Mouse (Mus musculus) liver, embryonic 14.5 days (tissue): Measurements from ENCODE around the gene Maats1. TPM values are rescaled to one million over a fixed set of nuclear protein-coding genes. Genes with fewer than 3 reads are reported as not detected.

Experiments used
- ATAC-seq: fragments of 200-750 bp; cut with Nextera tagmentation; 2 replicates; pipeline ENCODE4 v1.8.0; 2017; ENCODE audit warnings: moderate number of reproducible peaks, mild to moderate bottlenecking, moderate library complexity; ENCODE audit not compliant: insufficient read depth
- DNase-seq, 3 experiments: peaks; one replicate each; pipeline ENCODE4 v3.0.0-alpha.2; 2012 to 2013; ENCODE audit warnings: low read depth in 3 of 3, low spot score in 3 of 3
- H3K27ac ChIP-seq: fragments of 300-500 bp; sonication (generic); 2 replicates; pipeline ENCODE4 v1.5.1; 2014; ENCODE audit warnings: moderate library complexity, mild to moderate bottlenecking, control low read depth, inconsistent platforms
- H3K27me3 ChIP-seq: fragments of 300-500 bp; sonication (generic); 2 replicates; pipeline ENCODE4 v1.6.1; 2014; ENCODE audit warnings: mild to moderate bottlenecking, low read length, moderate library complexity; ENCODE audit not compliant: control insufficient read depth, insufficient read depth
- H3K36me3 ChIP-seq: fragments of 300-500 bp; sonication (generic); replicated peaks from 2 replicates; pipeline ENCODE4 v1.6.1; 2014; ENCODE audit warnings: low read depth; ENCODE audit not compliant: control insufficient read depth, insufficient read depth
- H3K4me1 ChIP-seq, 2 experiments: fragments of 200-500 bp in 1 of 2; fragments of 300-500 bp in 1 of 2; sonication (generic) in 1 of 2; replicated peaks; 2 replicates each; pipeline ENCODE4 v1.6.1; 2012 to 2014; ENCODE audit warnings: antibody characterized with exemption in 1 of 2, inconsistent platforms in 1 of 2, low read length in 1 of 2; ENCODE audit not compliant: control insufficient read depth in 2 of 2, insufficient read depth in 2 of 2
- H3K4me2 ChIP-seq: fragments of 300-500 bp; sonication (generic); 2 replicates; pipeline ENCODE4 v1.6.1; 2014; ENCODE audit warnings: low read depth, mild to moderate bottlenecking, control low read depth, moderate library complexity
- H3K4me3 ChIP-seq, 2 experiments: fragments of 200-500 bp in 1 of 2; fragments of 300-500 bp in 1 of 2; sonication (generic) in 1 of 2; 2 replicates each; pipeline ENCODE4 v1.5.1; 2012 to 2014; ENCODE audit warnings: low read depth in 2 of 2, low read length in 2 of 2, mild to moderate bottlenecking in 2 of 2, control low read depth in 1 of 2, inconsistent platforms in 1 of 2, moderate library complexity in 1 of 2; ENCODE audit not compliant: insufficient read depth in 1 of 2
- H3K9ac ChIP-seq: fragments of 300-500 bp; sonication (generic); replicated peaks from 2 replicates; pipeline ENCODE4 v1.6.1; 2014; ENCODE audit warnings: mild to moderate bottlenecking, control low read depth, moderate library complexity
- H3K9me3 ChIP-seq: fragments of 300-500 bp; sonication (generic); 2 replicates; pipeline ENCODE4 v1.6.1; 2016; ENCODE audit warnings: low read length, mixed read lengths; ENCODE audit not compliant: control insufficient read depth
- CTCF ChIP-seq: IDR thresholded peaks from 2 replicates; pipeline ENCODE4 v1.5.1; 2016; ENCODE audit warnings: antibody characterized with exemption, low read depth, control low read depth
- EP300 ChIP-seq: IDR thresholded peaks from 2 replicates; pipeline ENCODE4 v1.6.1; 2016; ENCODE audit warnings: antibody characterized with exemption, low read depth
- WGBS: fragments of 180-500 bp; shearing (Covaris S2); extraction: QIAGEN DNeasy Blood & Tissue Kit; methylation state at CpG from one replicate; pipeline ENCODE4 v1.1.7; 2014; ENCODE audit not compliant: insufficient replicate concordance; 5-methylcytosine and 5-hydroxymethylcytosine counted together
- polyA plus RNA-seq, 2 experiments: library from polyadenylated mRNA; depleted of rRNA in 1 of 2; stranded (reverse) in 1 of 2; unstranded in 1 of 2; fragments of >200 nt; fragmentation: Nextera tagmentation in 1 of 2; extraction: Ambion mirVana in 1 of 2; gene quantifications; 2 replicates each; pipeline versions ENCODE4 v1.2.1 to v1.2.3; 2012 to 2014

Maats1 gene
- polyA plus RNA-seq, 2 experiments, result 0.01 TPM; not detected in 1

DNA sequence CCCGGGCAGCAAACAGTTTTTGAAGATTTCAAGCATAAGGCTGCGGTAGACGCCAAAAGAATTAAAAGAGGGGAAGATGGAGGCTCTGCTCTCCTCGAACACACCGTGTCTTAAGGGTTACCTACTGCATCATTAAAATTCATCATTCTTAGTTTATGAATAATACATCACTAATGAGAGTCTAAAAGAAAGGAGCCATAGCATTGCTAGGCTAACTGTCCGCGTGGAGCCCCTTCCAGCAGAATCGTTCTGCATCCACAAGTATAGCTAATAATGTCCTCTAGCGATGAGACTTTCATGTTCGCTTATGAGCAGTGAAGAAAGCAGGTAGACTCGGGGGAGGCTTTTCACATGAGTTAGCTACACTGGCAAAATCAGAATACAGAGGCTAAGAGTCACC, 33.7 kb downstream of the Maats1 start:
- Histone ChIP-seq H3K4me1 (no peaks in the 10 kb centered on the region; a peak in 1 of 4 replicates), H3K4me2 (no peak overlapping the region), H3K9me3 (no peaks in the 10 kb centered on the region), H3K9ac (no peak overlapping the region), H3K27ac (no peak overlapping the region), H3K36me3 (no peaks in the 10 kb centered on the region), H3K27me3 (no peaks in the 10 kb centered on the region), H3K4me3 (no peak overlapping the region)
- ATAC-seq (no peak), DNase-seq (no peak)
- 79% methylated on average over 11 of the region's 11 CpGs for WGBS
- no peak for TF ChIP-seq EP300
- TF ChIP-seq CTCF, result no peak

DNA sequence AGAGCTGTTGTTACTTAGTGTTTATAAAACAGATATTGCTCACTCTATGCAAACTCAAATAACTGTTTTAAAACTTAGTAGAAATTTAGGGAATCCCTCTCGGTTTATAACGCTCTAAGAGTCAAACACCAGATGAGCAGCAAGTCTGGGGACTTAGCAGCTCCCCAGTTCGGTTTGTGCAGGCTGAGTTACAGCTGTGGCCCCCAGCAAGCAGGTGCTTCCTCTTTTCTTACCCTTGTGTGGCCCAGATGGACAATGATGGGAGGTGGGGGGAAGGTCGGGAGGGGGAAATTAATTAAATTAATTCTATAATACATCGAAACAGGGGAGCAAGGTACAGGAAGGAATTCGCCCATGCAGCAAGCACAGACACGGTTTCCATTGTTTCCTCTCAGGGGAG, 34.3 kb downstream of the Maats1 start:
- Histone ChIP-seq H3K36me3 (no peaks in the 10 kb centered on the region), H3K9me3 (no peaks in the 10 kb centered on the region), H3K27me3 (no peaks in the 10 kb centered on the region), H3K27ac (no peak overlapping the region), H3K4me1 (no peaks in the 10 kb centered on the region; a peak in 1 of 4 replicates), H3K4me3 (no peak overlapping the region), H3K9ac (no peak overlapping the region), H3K4me2 (no peak overlapping the region)
- TF ChIP-seq EP300 (no peak), CTCF (no peak)
- DNase-seq (no peak), ATAC-seq (no peak)
- WGBS, result 35% methylated on average over 7 of the region's 7 CpGs

GRCm38 (mm10) chr16:38307221-38307605, 34.7 kb downstream of the Maats1 start:
- H3K4me2 ChIP-seq, result no peak overlapping the region
- no peak for TF ChIP-seq CTCF
- no peak for TF ChIP-seq EP300
- H3K36me3 ChIP-seq, result no peaks in the 10 kb centered on the region
- H3K27me3 ChIP-seq, result no peaks in the 10 kb centered on the region
- H3K9me3 ChIP-seq, result no peaks in the 10 kb centered on the region
- no peak overlapping the region for H3K4me3 ChIP-seq
- 48% methylated on average over 5 of the region's 5 CpGs for WGBS
- H3K27ac ChIP-seq, result no peak overlapping the region
- ATAC-seq (no peak), DNase-seq (no peak)
- no peaks in the 10 kb centered on the region; a peak in 1 of 4 replicates for H3K4me1 ChIP-seq
- H3K9ac ChIP-seq, result no peak overlapping the region

DNA sequence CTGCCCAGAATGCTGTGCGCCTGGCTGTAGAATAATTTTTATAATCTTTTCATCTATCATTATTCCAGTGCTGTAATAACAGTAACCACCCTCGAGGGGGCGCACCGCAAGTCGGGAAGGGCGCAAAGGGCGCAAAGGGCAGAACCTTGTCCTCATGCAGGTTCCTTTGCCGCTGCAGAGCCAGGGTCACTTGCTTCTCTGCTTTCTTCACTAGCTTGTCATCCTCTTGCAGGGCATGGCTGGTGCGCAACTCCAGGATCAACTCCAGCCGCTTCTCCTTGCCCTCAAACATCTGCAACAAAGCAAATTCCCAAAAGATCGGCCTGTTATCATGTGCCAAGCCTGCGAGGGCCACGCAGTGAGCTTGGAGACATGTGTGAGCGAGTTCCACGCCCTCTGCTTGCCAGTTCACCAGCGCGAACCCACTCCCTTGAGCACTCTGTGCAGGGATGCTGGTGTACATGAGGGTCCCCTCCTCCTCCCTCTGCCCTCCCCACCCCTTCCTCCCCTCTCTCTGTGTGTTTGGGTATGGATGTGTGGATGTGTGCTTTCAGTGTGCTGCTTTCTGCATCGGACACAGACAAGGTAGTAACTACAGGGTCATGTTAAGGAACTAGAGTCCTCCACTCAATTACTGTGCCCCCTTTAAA, 35.2 kb downstream of the Maats1 start:
- ATAC-seq, result no peak
- H3K4me2 ChIP-seq, result no peak overlapping the region
- 36% methylated on average over 18 of the region's 18 CpGs for WGBS
- TF ChIP-seq CTCF, result peak; percentile 83
- TF ChIP-seq EP300, result no peak
- H3K36me3 ChIP-seq, result no peaks in the 10 kb centered on the region
- H3K4me1 ChIP-seq, result no peaks in the 10 kb centered on the region; a peak in 1 of 4 replicates
- H3K9ac ChIP-seq, result no peak overlapping the region
- H3K4me3 ChIP-seq, result no peak overlapping the region
- DNase-seq, result no peak
- H3K27me3 ChIP-seq, result no peaks in the 10 kb centered on the region
- H3K9me3 ChIP-seq, result no peaks in the 10 kb centered on the region
- H3K27ac ChIP-seq, result no peak overlapping the region

GRCm38 (mm10) chr16:38304460-38305194, 37.3 kb downstream of the Maats1 start:
- no peaks in the 10 kb centered on the region for H3K9me3 ChIP-seq
- H3K4me3 ChIP-seq, result no peak overlapping the region
- no peak overlapping the region for H3K27ac ChIP-seq
- no peak for DNase-seq
- no peak overlapping the region for H3K9ac ChIP-seq
- ATAC-seq, result no peak
- WGBS, result 64% methylated on average over 17 of the region's 17 CpGs
- no peak overlapping the region for H3K4me2 ChIP-seq
- no peaks in the 10 kb centered on the region for H3K27me3 ChIP-seq
- no peaks in the 10 kb centered on the region for H3K36me3 ChIP-seq
- TF ChIP-seq EP300 (no peak), CTCF (no peak)
- H3K4me1 ChIP-seq, result no peaks in the 10 kb centered on the region; a peak in 1 of 4 replicates
